Mouse (Mus musculus) embryonic facial prominence, embryonic 15.5 days (tissue): ENCODE results near the gene Fmn2. TPM values are rescaled to one million over a fixed set of nuclear protein-coding genes. Genes with fewer than 3 reads are reported as not detected.

Experiments used
- ATAC-seq: fragments of 200-750 bp; cut with Nextera tagmentation; 2 replicates; pipeline ENCODE4 v1.8.0; 2017; ENCODE audit warnings: low read depth, moderate TSS enrichment; ENCODE audit not compliant: insufficient number of reproducible peaks, low FRiP score, low TSS enrichment
- H3K27ac ChIP-seq: fragments of 300-500 bp; sonication (generic); replicated peaks from 2 replicates; pipeline ENCODE4 v1.5.1; 2015; ENCODE audit warnings: mild to moderate bottlenecking, inconsistent platforms
- H3K27me3 ChIP-seq: fragments of 300-500 bp; sonication (generic); 2 replicates; pipeline ENCODE4 v1.6.1; 2015; ENCODE audit warnings: inconsistent platforms
- H3K36me3 ChIP-seq: fragments of 300-500 bp; sonication (generic); 2 replicates; pipeline ENCODE4 v1.6.1; 2015; ENCODE audit warnings: mild to moderate bottlenecking, inconsistent platforms
- H3K4me1 ChIP-seq: fragments of 300-500 bp; sonication (generic); 2 replicates; pipeline ENCODE4 v1.6.1; 2015; ENCODE audit warnings: inconsistent platforms
- H3K4me2 ChIP-seq: fragments of 300-500 bp; sonication (generic); replicated peaks from 2 replicates; pipeline ENCODE4 v1.6.1; 2015; ENCODE audit warnings: mild to moderate bottlenecking, inconsistent platforms
- H3K4me3 ChIP-seq: fragments of 300-500 bp; sonication (generic); replicated peaks from 2 replicates; pipeline ENCODE4 v1.5.1; 2015; ENCODE audit warnings: mild to moderate bottlenecking, inconsistent platforms
- H3K9ac ChIP-seq: fragments of 300-500 bp; sonication (generic); 2 replicates; pipeline ENCODE4 v1.6.1; 2015; ENCODE audit warnings: inconsistent platforms
- H3K9me3 ChIP-seq: fragments of 300-500 bp; sonication (generic); replicated peaks from 2 replicates; pipeline ENCODE4 v1.6.1; 2016; ENCODE audit warnings: inconsistent platforms
- WGBS: fragments of 180-500 bp; shearing (Covaris S2); methylation state at CpG from one replicate; pipeline ENCODE4 v1.1.7; 2015; 5-methylcytosine and 5-hydroxymethylcytosine counted together
- polyA plus RNA-seq: library from polyadenylated mRNA; unstranded; fragments of >200 nt; fragmentation: Nextera tagmentation; extraction: Ambion mirVana; gene quantifications from 2 replicates; pipeline ENCODE4 v1.2.1, GENCODE M21; 2015

Fmn2 gene
- 1.9 and 2.5 TPM in 2 replicates for polyA plus RNA-seq

- Histone ChIP-seq H3K27ac (no peak within 1 kb of the TSS), H3K27me3 (peaks cover 5% of the 10 kb centered on the region; the same call in 1 of the 2 replicates), H3K4me3 (peak within 1 kb of the TSS; percentile 65), H3K9ac (peak within 1 kb of the TSS; percentile 51), H3K4me1 (peaks cover 22% of the 10 kb centered on the region), H3K36me3 (no peaks in the 10 kb centered on the region), H3K9me3 (no peaks in the 10 kb centered on the region), H3K4me2 (peak within 1 kb of the TSS; percentile 99)
- 1% methylated on average over 29 of the region's 29 CpGs for WGBS
- peak; percentile 91 for ATAC-seq
Observed at GRCm38 (mm10) chr1:174501661-174502030, at the start of gene Fmn2. Gene Fmn2 (plus strand): TSS chr1:174501825.

DNA sequence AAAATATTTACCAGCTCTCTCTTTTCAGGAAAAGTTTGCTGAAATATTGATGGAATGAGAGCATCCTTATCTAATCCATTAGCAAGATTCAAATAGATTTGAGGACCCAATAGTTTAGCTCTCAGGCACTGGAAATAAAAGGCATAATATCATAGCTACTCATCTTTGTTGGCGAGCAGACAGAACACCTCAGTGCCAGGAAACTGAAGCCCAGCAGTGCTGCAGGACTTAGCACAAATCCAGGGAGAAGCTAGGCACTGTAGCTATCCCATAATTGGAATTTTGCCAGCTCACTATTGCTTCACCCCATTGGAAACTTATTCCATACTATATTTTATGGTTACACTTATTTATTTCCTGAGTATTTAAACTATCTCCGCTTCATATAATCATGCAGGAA is 46.5 kb upstream of the Fmn2 start:
- Histone ChIP-seq H3K27me3 (no peaks in the 10 kb centered on the region), H3K4me2 (no peak overlapping the region), H3K9me3 (no peaks in the 10 kb centered on the region), H3K27ac (no peak overlapping the region), H3K4me1 (no peaks in the 10 kb centered on the region), H3K36me3 (no peaks in the 10 kb centered on the region), H3K4me3 (no peak overlapping the region), H3K9ac (no peak overlapping the region)
- 86% methylated on average over 2 of the region's 2 CpGs for WGBS
- no peak for ATAC-seq

DNA sequence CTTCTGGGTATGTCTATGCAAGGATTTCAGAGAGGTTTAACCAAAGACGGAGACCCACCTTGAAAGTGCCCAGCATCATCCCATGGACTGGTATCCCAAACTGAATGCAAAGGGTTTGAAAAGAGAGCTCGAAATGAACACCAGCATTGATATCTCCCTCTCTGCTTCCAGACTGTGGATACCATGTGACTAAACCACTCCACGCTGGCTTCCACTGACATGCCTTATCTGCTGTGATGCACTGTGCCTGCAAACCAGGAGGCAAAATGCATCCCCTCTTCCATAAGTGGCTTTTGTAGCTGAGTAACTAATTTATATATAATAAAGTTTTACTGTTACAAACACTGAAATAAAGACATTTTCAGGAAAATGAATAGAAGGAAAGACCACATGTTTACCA is 36.2 kb upstream of the Fmn2 start:
- no peaks in the 10 kb centered on the region for H3K36me3 ChIP-seq
- no peak overlapping the region for H3K4me3 ChIP-seq
- no peak overlapping the region for H3K27ac ChIP-seq
- no peak overlapping the region for H3K4me2 ChIP-seq
- no peak for ATAC-seq
- WGBS = 78% methylated on average over 3 of the region's 3 CpGs
- no peaks in the 10 kb centered on the region for H3K4me1 ChIP-seq
- no peaks in the 10 kb centered on the region for H3K27me3 ChIP-seq
- no peaks in the 10 kb centered on the region for H3K9me3 ChIP-seq
- H3K9ac ChIP-seq = no peak overlapping the region

- Histone ChIP-seq H3K4me1 (no peaks in the 10 kb centered on the region), H3K4me2 (no peak overlapping the region), H3K9ac (no peak overlapping the region), H3K9me3 (no peaks in the 10 kb centered on the region), H3K27ac (no peak overlapping the region), H3K27me3 (no peaks in the 10 kb centered on the region), H3K36me3 (no peaks in the 10 kb centered on the region), H3K4me3 (no peak overlapping the region)
- no peak for ATAC-seq
- WGBS = 40% methylated on average over 2 of the region's 2 CpGs
Observed at GRCm38 (mm10) chr1:174466240-174466639, 35.4 kb upstream of the Fmn2 start.

DNA sequence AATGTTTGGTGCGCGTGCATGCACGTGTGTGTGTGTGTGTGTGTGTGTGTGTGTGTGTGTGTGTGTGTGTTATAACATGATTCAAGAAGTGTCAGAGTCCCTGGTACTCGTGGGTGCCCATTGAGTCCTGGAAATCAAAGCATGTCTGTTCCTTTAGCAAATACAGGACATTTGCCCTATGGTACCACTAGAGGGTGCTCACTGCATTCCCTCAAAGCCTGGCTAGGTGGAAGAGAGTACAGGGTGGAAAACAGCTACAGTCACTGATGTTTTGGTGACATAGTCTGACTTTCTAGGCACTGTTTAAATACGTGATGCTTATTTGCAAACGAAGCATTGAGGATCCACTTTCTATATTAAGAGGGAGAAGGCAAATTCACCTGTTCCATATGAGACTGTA is 31.9 kb upstream of the Fmn2 start:
- 2% methylated on average over 6 of the region's 6 CpGs for WGBS
- no peak overlapping the region for H3K9ac ChIP-seq
- H3K27me3 ChIP-seq = no peaks in the 10 kb centered on the region
- H3K4me1 ChIP-seq = no peaks in the 10 kb centered on the region
- 0 out of 2 replicates have a peak, but pooled peaks have one; percentile 29 for ATAC-seq
- H3K36me3 ChIP-seq = no peaks in the 10 kb centered on the region
- H3K27ac ChIP-seq = no peak overlapping the region
- H3K4me3 ChIP-seq = no peak overlapping the region
- H3K4me2 ChIP-seq = no peak overlapping the region
- H3K9me3 ChIP-seq = no peaks in the 10 kb centered on the region

DNA sequence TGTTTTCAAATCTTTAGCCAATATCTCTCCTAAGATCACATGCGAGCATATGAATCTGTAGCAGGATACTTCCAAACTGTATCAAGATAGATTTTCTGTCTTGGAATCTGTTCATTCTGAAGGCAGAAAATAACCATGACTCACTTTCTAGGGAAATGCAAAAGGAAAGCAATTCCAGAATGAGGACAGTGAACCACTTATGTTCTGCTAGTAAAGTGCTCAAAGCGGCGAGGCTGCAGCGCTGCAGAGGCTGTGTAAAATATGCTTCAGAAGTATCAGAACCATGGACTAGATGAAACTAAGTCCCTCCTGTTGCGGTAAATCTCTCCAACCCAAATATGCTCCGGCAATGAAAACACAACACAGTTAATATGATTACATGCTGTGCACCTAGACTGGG is 19.1 kb upstream of the Fmn2 start:
- no peak overlapping the region for H3K4me3 ChIP-seq
- H3K27ac ChIP-seq = no peak overlapping the region
- no peak overlapping the region for H3K9ac ChIP-seq
- H3K4me2 ChIP-seq = no peak overlapping the region
- H3K36me3 ChIP-seq = no peaks in the 10 kb centered on the region
- H3K9me3 ChIP-seq = no peaks in the 10 kb centered on the region
- 86% methylated on average over 6 of the region's 6 CpGs for WGBS
- H3K4me1 ChIP-seq = no peaks in the 10 kb centered on the region
- H3K27me3 ChIP-seq = no peaks in the 10 kb centered on the region
- ATAC-seq = no peak

GRCm38 (mm10) chr1:174500064-174500463 is 1.6 kb upstream of the Fmn2 start:
- Histone ChIP-seq H3K4me3 (no peak overlapping the region), H3K9me3 (no peaks in the 10 kb centered on the region), H3K27me3 (peaks cover 5% of the 10 kb centered on the region; the same call in 1 of the 2 replicates), H3K4me1 (peaks cover 22% of the 10 kb centered on the region), H3K36me3 (no peaks in the 10 kb centered on the region), H3K9ac (no peak overlapping the region), H3K4me2 (no peak overlapping the region), H3K27ac (no peak overlapping the region)
- 36% methylated on average over 4 of the region's 4 CpGs for WGBS
- no peak for ATAC-seq

DNA sequence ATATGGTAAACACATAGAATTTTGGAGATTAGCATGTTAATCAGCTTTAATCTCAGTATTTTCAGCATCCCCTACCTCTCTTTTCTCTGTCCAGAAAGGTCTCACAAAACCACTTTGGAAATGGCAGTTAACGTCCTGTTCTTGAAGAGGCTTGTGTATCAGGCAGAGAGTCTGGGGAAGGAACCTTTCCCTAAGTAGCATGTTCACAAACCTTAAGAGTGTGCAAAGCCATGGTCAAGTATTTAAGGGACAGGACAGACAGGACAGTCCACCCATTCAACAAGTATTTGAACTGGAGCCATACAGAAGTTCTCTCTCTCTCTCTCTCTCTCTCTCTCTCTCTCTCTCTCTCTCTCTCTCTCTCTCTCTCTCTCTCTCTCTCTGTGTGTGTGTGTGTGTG is 614 bp upstream of the Fmn2 start:
- WGBS = 30% methylated on average over 1 of the region's 1 CpGs
- Histone ChIP-seq H3K27me3 (peaks cover 5% of the 10 kb centered on the region; the same call in 1 of the 2 replicates), H3K36me3 (no peaks in the 10 kb centered on the region), H3K4me1 (peaks cover 22% of the 10 kb centered on the region), H3K9ac (no peak overlapping the region), H3K4me3 (no peak overlapping the region), H3K9me3 (no peaks in the 10 kb centered on the region), H3K4me2 (no peak overlapping the region), H3K27ac (no peak overlapping the region)
- ATAC-seq = no peak

GRCm38 (mm10) chr1:174502031-174502845 is 613 bp downstream of the Fmn2 start:
- ATAC-seq = 0 out of 2 replicates have a peak, but pooled peaks have one; percentile 45
- H3K27ac ChIP-seq = no peak overlapping the region
- H3K9me3 ChIP-seq = no peaks in the 10 kb centered on the region
- no peaks in the 10 kb centered on the region for H3K36me3 ChIP-seq
- peak overlapping the region; percentile 99 for H3K4me2 ChIP-seq
- peaks cover 5% of the 10 kb centered on the region; the same call in 1 of the 2 replicates for H3K27me3 ChIP-seq
- H3K4me1 ChIP-seq = peaks cover 22% of the 10 kb centered on the region
- H3K4me3 ChIP-seq = peak overlapping the region; percentile 65
- peak overlapping the region; percentile 51 for H3K9ac ChIP-seq
- under 1% methylated on average over 40 of the region's 40 CpGs for WGBS

DNA sequence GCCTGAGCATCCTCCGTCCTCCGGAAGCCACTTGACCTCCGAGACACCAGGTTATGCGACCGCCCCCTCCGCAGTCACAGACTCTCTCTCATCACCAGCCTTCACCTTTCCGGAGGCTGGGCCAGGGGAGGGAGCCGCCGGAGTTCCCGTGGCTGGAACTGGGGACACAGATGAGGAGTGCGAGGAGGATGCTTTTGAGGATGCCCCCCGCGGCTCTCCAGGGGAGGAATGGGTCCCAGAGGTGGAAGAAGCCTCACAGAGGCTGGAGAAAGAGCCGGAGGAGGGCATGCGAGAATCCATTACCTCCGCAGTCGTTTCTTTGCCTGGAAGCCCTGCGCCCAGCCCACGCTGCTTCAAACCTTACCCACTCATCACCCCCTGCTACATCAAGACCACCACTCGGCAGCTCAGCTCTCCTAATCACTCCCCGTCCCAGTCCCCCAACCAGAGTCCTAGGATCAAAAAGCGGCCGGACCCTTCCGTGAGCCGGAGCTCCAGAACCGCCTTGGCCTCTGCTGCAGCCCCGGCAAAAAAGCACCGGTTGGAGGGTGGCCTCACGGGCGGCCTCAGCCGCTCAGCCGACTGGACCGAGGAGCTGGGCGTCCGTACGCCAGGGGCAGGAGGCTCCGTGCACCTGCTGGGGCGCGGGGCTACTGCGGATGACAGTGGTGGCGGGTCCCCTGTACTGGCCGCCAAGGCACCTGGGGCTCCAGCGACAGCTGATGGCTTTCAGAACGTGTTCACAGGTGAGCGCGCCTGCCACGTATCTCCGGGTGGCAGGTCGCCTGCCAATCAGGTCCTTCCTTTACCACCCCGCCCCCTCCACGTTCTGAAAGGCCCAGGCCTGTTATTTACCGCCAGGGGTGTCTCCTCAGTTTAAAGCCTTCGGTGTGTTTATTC is 1.5 kb downstream of the Fmn2 start:
- Histone ChIP-seq H3K4me2 (peak overlapping the region; percentile 99), H3K4me1 (peaks cover 22% of the 10 kb centered on the region), H3K9me3 (no peaks in the 10 kb centered on the region), H3K36me3 (no peaks in the 10 kb centered on the region), H3K9ac (peak overlapping the region; percentile 18; the same call in 1 of the 2 replicates), H3K27ac (no peak overlapping the region), H3K4me3 (peak overlapping the region; percentile 65), H3K27me3 (peaks cover 5% of the 10 kb centered on the region; the same call in 1 of the 2 replicates)
- peak; percentile 26; the same call in 1 of the 2 replicates for ATAC-seq
- under 1% methylated on average over 53 of the region's 53 CpGs for WGBS

DNA sequence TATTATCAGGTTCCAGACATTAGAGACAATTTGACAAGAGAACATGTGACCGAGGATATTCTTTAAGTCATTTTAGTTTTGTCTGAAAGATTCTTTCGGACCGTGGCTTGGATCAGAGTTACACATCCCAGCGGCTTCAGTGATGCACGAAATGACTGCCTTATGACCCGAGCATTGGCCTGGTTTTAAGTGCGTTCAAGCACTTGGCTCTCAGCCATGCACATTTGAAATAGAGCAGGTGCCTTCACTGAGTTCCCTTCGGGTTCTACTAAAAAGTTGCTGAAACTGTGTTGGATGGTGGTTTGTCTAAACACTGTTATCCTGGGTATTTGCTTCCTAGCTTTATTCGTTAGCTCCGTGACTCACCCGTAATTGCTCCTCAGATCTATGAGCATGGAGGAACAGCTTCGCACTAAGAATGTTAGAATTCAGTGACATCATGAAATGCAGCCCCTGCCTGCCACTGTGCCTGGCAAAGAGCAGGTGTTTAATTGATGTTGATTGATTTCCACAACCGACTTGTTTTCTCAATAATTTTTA is 7.0 kb downstream of the Fmn2 start:
- WGBS = 70% methylated on average over 13 of the region's 13 CpGs
- Histone ChIP-seq H3K4me1 (no peaks in the 10 kb centered on the region), H3K36me3 (no peaks in the 10 kb centered on the region), H3K9me3 (no peaks in the 10 kb centered on the region), H3K27me3 (no peaks in the 10 kb centered on the region), H3K4me2 (no peak overlapping the region), H3K9ac (no peak overlapping the region), H3K27ac (no peak overlapping the region), H3K4me3 (no peak overlapping the region)
- ATAC-seq = no peak
